Mouse (Mus musculus) frontal cortex, postnatal 36 days (tissue): ENCODE results near the gene Pdlim5.
A peak's percentile ranks its signal among the peaks of the same experiment; 100 is the strongest.

Source experiments
- DNase-seq, 2 experiments: peaks; one replicate each; pipeline ENCODE4 v3.0.0; 2022; ENCODE audit warnings: low spot score in 2 of 2

Pdlim5 gene

GRCm38 (mm10) chr3:142394796-142395508, 544 bp downstream of the Pdlim5 start:
- peak; percentile 6 to 16 for DNase-seq

DNA sequence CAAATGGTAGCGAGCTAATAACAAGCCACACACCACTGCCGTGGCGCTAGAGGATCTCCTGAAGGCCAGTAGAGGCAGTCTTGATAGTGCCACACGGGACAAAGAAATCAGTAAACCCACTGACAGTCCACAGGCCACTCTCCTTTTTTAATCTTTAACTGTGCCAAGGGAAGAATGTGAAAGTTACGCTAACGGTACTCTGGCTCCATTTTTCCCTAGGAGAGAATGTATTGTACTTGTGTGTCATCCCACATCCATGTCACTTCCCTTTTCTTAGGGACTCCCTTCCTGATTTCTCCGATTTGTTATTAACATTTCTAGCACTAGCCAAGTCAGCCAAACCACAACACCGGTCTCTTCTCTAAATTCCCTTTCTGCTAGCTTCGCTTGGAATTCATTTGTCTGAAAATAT, 1.5 kb downstream of the Pdlim5 start:
- no peak for DNase-seq

DNA sequence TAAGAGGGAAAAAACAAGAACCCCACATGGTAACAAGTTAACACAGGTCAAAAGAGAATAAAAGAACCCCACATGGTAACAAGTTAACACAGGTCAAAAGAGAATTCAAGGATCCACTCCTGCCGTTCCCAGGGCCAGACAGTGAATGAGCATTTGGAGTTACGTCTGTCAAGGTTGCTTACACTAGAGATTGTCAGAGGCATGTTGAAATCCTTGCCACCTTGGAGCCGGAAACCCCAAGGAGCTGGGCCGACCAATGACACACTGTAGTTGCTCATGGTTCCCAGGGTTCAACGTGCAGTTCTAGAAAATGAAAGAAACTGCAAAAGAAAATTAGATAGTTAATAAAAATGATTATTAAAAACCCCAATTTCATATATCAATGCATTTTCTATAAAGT, 4.0 kb downstream of the Pdlim5 start:
- no peak for DNase-seq

- no peak for DNase-seq
Measured at GRCm38 (mm10) chr3:142390288-142390687, 5.2 kb downstream of the Pdlim5 start.

DNA sequence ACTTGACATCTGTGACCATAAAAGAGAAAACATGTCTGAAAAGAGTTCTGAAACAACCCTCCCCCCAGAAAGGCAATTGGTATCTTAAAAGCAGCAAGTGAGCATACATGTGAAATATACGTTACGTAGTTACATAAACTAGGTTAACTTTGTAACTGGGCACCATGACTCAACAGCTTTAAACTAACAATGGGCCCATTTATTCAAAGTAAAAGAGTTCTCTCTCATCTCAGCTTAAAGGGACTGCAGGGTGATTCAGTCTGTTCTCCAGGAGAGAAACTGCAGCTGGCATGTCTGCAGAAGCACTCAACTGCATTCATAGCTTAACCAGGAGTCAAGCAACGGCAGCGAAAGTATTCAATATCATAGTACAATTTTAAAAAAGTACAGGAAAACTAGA, 7.3 kb downstream of the Pdlim5 start:
- no peak for DNase-seq

- no peak for DNase-seq
Measured at GRCm38 (mm10) chr3:142386505-142386904, 9.0 kb downstream of the Pdlim5 start.

- no peak for DNase-seq
Measured at GRCm38 (mm10) chr3:142385690-142386089, 9.8 kb downstream of the Pdlim5 start.

DNA sequence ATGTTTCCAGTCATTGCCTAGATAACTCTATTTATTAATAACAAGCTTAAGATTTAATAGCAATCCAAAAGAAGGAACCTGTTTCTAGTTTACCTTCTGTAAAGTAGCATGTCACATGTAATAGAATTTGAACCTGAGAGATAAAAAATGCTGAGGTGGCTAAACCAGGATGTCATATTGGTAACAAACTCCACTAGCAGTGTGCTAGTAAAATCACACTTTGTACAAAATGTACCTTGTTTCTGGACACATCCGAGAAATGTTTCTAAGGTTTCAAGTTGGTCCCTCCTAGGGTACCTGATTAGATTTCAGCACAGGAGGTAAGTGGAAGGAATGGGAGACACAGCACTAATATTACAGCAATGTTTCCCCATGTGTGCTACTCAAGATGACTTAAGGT, 18.9 kb downstream of the Pdlim5 start:
- no peak for DNase-seq

- no peak for DNase-seq
Measured at GRCm38 (mm10) chr3:142375106-142375505, 20.4 kb downstream of the Pdlim5 start.

DNA sequence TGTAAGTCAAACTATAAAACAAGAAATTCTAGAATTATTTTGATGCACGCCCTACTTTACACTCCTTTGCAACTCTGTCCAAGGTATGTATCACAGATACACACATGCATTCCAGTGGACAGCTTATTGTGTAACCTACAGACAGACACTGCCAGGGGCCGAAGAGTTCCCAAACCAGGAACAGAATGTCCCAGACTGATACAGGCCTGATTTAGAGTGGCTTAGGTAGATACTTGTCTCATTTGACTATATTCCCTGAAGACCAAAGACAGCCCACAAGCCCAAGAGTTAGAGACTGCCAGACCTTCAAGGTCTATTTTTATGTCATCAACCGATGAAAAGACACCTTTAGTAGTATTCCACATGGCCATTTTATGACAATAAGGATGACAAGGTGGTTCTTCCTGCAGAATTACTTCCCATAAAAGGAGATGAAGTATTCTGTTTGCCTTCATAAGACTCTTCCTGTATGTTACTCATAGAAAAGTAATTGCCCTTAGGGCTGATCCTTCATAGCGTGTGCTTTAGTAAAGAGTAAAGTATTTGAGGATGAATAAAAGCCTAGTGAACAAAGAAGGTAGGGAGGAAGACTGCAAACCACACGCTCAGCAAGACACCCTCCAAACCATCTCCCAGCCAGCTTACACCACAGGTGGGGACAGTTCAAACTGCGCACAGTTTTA, 22.9 kb downstream of the Pdlim5 start:
- DNase-seq: no peak

- no peak for DNase-seq
Measured at GRCm38 (mm10) chr3:142368411-142368810, 27.1 kb downstream of the Pdlim5 start.

DNA sequence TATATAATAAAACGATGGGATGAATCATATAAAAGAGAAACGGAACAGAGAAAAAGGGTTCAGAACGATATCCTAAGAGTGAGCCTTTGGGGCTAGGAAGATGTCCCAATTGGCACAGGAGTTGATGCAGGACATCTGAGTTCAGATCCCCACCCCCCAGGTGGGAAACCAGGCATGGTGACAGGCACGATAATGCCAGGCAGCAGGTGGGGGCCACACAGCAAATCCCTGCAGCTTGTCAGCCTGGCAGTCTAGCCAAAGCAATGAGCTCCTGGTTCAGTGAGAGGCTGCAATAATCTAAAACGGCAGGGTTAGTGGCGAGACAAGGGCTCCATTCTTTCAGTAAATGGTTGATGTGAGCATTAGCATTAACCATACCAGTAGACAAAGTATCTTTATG, 33.4 kb downstream of the Pdlim5 start:
- no peak for DNase-seq

DNA sequence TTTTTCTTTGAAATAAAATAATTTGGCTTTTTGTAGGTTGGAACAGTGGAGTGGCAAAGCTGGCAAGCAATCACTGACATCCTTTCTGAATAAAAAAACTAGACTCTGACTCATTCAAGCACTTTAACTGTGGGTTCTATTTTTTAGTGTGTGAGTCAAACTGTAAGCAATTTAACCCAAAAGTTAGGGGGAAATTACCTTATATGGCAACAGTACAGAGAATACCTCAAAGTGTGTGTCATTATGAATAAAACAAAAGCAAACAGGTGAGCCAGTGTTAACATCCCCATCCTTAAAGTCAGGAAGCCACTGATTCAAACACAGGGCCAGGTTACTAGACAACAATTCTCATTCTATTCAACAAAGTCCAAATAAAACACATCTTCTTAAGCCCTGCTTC, 36.5 kb downstream of the Pdlim5 start:
- DNase-seq: peak; percentile 3 to 6

GRCm38 (mm10) chr3:142356661-142357060, 38.8 kb downstream of the Pdlim5 start:
- DNase-seq: no peak

- DNase-seq: no peak
Measured at GRCm38 (mm10) chr3:142353218-142353617, 42.3 kb downstream of the Pdlim5 start.

- no peak for DNase-seq
Measured at GRCm38 (mm10) chr3:142350513-142350912, 45.0 kb downstream of the Pdlim5 start.

DNA sequence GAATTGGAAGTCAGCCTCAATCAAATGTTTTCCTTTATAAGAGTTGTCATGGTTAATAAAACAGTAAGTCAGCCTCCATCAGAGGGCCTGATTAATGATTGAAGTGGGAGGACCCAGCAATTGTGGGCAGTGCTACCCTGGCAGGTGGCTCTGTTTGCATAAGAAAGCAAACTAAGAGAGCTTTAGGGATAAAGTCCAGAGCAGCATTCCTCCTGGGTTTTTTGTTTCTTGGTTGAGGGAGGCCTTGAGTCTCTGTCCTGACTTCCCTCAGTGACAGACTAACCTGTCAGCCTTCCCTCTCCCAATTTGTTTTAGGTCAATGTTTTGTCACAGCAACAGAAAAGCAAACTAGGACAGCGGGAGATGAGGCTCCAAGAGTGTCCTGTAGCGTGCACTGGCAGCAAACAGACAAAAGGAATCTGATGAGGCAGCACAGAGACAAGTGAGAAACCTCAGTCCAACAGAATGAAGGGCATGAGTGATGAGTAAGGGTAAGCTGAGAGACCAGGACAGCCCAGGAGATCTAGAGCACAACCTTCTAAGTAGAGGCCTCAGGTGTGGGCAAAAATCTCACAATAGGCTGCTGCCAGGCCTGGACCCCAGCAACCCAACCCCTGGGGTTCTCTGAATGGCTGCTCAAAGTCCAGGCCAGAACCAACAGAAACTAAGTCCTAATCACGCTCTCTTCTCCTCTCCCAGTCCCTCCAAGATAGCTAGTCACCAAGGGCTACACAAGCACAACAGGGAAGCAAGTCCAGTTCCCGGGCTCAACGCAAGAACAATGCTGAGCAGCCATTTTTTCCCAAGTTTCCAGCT, 46.5 kb downstream of the Pdlim5 start:
- DNase-seq: no peak

GRCm38 (mm10) chr3:142346261-142346660, 49.2 kb downstream of the Pdlim5 start:
- no peak for DNase-seq

DNA sequence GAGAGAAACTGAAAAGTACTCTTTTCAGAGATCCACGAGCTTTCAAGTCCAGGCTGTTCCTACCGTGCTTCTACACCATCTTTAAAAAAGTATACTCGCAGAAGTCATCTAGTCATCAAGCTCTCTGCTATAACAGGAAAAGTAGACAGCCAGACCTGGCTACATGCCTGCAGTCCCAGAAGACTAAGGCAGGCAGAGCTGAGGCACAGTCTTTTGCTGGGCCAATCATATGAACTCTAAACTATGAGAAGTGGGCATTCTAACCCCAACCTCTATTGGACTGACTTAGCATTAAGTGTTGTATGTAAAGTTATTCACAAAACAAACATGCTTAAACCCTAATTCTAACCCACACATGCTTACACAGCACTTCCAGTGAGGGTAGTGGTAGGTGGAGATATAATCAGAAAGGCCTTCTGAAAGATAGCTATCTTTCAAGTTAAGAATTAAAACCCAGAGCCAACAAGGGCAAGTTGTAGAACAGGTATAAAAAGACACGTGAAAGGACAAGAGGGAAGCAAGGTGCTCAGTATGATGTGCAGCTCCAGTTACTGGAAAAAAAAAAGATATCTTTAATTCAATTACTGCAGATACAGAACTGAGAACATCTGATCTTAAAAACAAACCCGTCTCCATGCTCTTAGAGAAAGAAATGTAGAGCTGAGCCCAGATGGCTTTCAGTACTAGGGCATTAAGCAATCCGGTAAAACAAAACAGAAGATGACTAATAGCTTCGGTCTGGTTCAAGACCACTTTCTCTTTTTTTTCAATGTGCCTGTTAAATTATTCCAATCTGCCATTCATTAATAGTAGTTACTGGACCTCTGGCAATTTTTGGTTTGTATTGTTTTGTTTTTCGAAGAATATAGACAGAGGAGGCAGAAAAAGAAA, 50.0 kb downstream of the Pdlim5 start:
- no peak for DNase-seq

DNA sequence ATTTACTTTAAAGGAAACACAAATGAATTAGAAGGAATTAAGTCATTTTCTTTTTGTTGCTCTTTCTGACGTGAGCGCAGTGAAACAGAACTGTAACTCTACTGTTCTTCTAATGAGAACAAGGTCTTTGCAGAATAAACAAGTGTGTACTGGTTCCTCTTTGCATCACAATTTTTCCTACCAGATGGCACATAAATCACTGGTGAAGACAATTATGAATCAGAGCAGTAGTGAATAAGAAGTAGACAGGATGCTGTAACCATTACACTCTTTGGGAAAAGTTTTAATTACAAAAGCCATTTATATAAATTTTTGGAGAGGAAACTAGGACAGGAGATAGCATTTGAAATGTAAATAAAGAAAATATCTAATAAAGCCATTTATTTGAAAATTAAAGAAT, 51.7 kb downstream of the Pdlim5 start:
- DNase-seq: no peak

- no peak for DNase-seq
Measured at GRCm38 (mm10) chr3:142340701-142341100, 54.8 kb downstream of the Pdlim5 start.
